Mouse (Mus musculus) olfactory bulb, adult 2 months (tissue): ENCODE data around the gene Egfem1.

ENCODE experiments used
- CTCF ChIP-seq: fragments of 200-500 bp; IDR thresholded peaks from 2 replicates; pipeline ENCODE4 v1.5.1; 2012; ENCODE audit warnings: low read depth, mild to moderate bottlenecking, low read length, moderate library complexity; ENCODE audit not compliant: insufficient read depth
- POLR2A ChIP-seq: fragments of 200-500 bp; IDR thresholded peaks from 2 replicates; pipeline ENCODE4 v1.6.1; 2012; ENCODE audit warnings: mild to moderate bottlenecking, low read depth, low read length, moderate library complexity; ENCODE audit not compliant: insufficient read depth

GRCm38 (mm10) chr3:29370519-29370918, 288.7 kb downstream of the Egfem1 start:
- TF ChIP-seq POLR2A: no peak
- TF ChIP-seq CTCF: no peak
